8 mouse cellular contexts compared by ENCODE assay signal in the genomic region with DNA sequence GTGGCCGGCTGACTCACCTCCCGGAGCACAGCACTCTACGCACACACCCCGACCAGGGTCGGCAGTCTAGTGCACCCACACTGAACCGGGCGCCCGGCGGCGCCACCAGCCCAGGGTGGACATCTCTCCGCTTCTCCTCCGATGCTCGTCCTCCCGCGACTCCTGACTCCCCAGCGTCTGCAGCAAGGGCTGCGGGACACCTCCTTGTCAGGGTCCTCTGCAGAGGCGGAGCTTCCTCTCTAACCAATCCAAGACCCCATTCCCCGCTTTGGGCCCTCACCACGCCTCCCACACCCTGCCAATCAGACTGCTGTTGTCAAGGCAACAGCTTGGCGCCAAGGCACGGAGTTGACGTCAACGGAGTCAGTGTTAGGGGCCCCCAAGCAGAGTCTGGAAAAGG. TPM values are rescaled to one million over a fixed set of nuclear protein-coding genes. Genes with fewer than 3 reads are reported as not detected.
DNase-seq lines count a peak whose midpoint lies in the region; ATAC-seq and TF ChIP-seq lines count a peak whose summit lies in the region.

Gene Peg3 (minus strand): TSS at position 191 of the 400 bp plus-strand sequence.
Gene Usp29 (plus strand): TSS at position 338 of the 400 bp plus-strand sequence.

- H3K27me3 ChIP-seq in hindbrain, postnatal 0 days (ENCODE audit: insufficient read depth, low read length) = no peaks in the 10 kb centered on the region

- peak within 1 kb of the TSS; percentile 90 for H3K27ac ChIP-seq in cortical plate, adult 2 months (ENCODE audit: insufficient read depth, low read length)
- H3K27ac ChIP-seq in hindbrain, postnatal 0 days = peak within 1 kb of the TSS; percentile 94

- H3K4me3 ChIP-seq in cortical plate, adult 2 months (ENCODE audit: insufficient read depth, low read length) = peak within 1 kb of the TSS; percentile 61
- H3K4me3 ChIP-seq in hindbrain, postnatal 0 days (ENCODE audit: low read length) = peak within 1 kb of the TSS; percentile 60

- WGBS in hindbrain, postnatal 0 days = 57% methylated on average over 24 of the region's 24 CpGs

- H3K9me3 ChIP-seq in hindbrain, postnatal 0 days (ENCODE audit: low read length) = 0 out of 2 replicates have a peak, but pooled peaks cover 5% of the 10 kb centered on the region

- peak; percentile 96 for TF ChIP-seq POLR2A in cortical plate, adult 2 months (IDR thresholded peaks at IDR 0.05; ENCODE audit: extremely low read depth, insufficient read depth, low read length)

- TF ChIP-seq CTCF in cortical plate, adult 2 months (IDR thresholded peaks at IDR 0.05; ENCODE audit: extremely low read depth, insufficient read depth, low read length) = no peak
- TF ChIP-seq CTCF in hindbrain, postnatal 0 days (IDR thresholded peaks at IDR 0.05; ENCODE audit: low read depth) = peak; percentile 27

- DNase-seq in adrenal gland, postnatal 25 days = peak; percentile 76
- DNase-seq in gastrocnemius, postnatal 10 days = peak; percentile 83
- peak; percentile 94 for DNase-seq in hindbrain, postnatal 0 days (ENCODE audit: low spot score)
- DNase-seq in left cerebral cortex, adult 18-20 months (ENCODE audit: low spot score in 2 of 2) = peak; percentile 83 to 90
- DNase-seq in lung, postnatal 25 days (ENCODE audit: low spot score) = peak; percentile 71
- DNase-seq in right cerebral cortex, postnatal 10 days (ENCODE audit: low spot score in 2 of 2) = peak; percentile 95

- H3K9ac ChIP-seq in hindbrain, postnatal 0 days (replicated peaks; ENCODE audit: low read length) = peak within 1 kb of the TSS; percentile 76

- peak within 1 kb of the TSS; percentile 53 for H3K4me2 ChIP-seq in hindbrain, postnatal 0 days (ENCODE audit: low read depth, low read length)

- no peaks in the 10 kb centered on the region for H3K4me1 ChIP-seq in cortical plate, adult 2 months (ENCODE audit: control insufficient read depth, insufficient read depth, low read length)
- no peaks in the 10 kb centered on the region for H3K4me1 ChIP-seq in hindbrain, postnatal 0 days (ENCODE audit: insufficient read depth, low read length)

- peak; percentile 47 for ATAC-seq in hindbrain, postnatal 0 days
- no peak for ATAC-seq in CD4-positive, CD25-positive, alpha-beta regulatory T cell, adult 4 months

- no peaks in the 10 kb centered on the region for H3K36me3 ChIP-seq in hindbrain, postnatal 0 days (ENCODE audit: insufficient read depth, low read length)

RNA-seq across cellular contexts. Expression of gene Peg3, which starts in this region (rescaled TPM):
- total RNA-seq in adrenal gland, postnatal 25 days (2021) = 32.2 and 49.5 TPM in 2 replicates
- 109 and 119 TPM in 2 replicates for polyA plus RNA-seq in cortical plate, adult 2 months (2012; rRNA removed)
- 100 to 1,000 TPM; 160 to 196 TPM for total RNA-seq in gastrocnemius, postnatal 10 days (2021)
- 122 and 132 TPM in 2 replicates for total RNA-seq in hindbrain, postnatal 0 days (2014; rRNA removed)
- polyA plus RNA-seq in hindbrain, postnatal 0 days (2015; fragmentation: Nextera tagmentation; extraction: Ambion mirVana) = 67.6 and 75.5 TPM in 2 replicates
- total RNA-seq in left cerebral cortex, adult 18-20 months (2021) = 100 to 1,000 TPM; 217 to 231 TPM
- not detected for polyA plus RNA-seq in CD4-positive, CD25-positive, alpha-beta regulatory T cell, adult 4 months (2017; shearing (Covaris generic))

RNA-seq across cellular contexts. Expression of gene Usp29, which starts in this region (rescaled TPM):
- total RNA-seq in adrenal gland, postnatal 25 days (2021) = 1.2 and 1.7 TPM in 2 replicates
- 10.5 and 10.7 TPM in 2 replicates for polyA plus RNA-seq in cortical plate, adult 2 months (2012; rRNA removed)
- 1 to 10 TPM; 5.9 to 6.5 TPM for total RNA-seq in gastrocnemius, postnatal 10 days (2021)
- 67.4 and 69.2 TPM in 2 replicates for total RNA-seq in hindbrain, postnatal 0 days (2014; rRNA removed)
- 30.4 and 32.1 TPM in 2 replicates for polyA plus RNA-seq in hindbrain, postnatal 0 days (2015; fragmentation: Nextera tagmentation; extraction: Ambion mirVana)
- 10 to 100 TPM; 42.2 to 44.7 TPM for total RNA-seq in left cerebral cortex, adult 18-20 months (2021)
- under 1 TPM in 1 of 2 experiments, not detected in 1; 0.31 TPM for polyA plus RNA-seq in CD4-positive, CD25-positive, alpha-beta regulatory T cell, adult 4 months (2017; shearing (Covaris generic))

Comparison
In these comparisons a context has a peak if more than half of its experiments do, and no peak if none do; other contexts are left out.
1. RNA of gene Peg3 (polyA plus RNA-seq): 109 to 119 TPM in cortical plate, adult 2 months and 67.6 to 75.5 TPM in hindbrain, postnatal 0 days; not detected in CD4-positive, CD25-positive, alpha-beta regulatory T cell, adult 4 months; every median in the first group is over 10 times any median in the second.
2. Peak in every context shown above with its lines, with median percentiles within 50 percentile points of each other: DNase-seq.